Mouse (Mus musculus): Measurements from ENCODE around the gene Olfr1223. TPM values are rescaled to one million over a fixed set of nuclear protein-coding genes. Genes with fewer than 3 reads are reported as not detected.
"Not testable (repeated sequence)": the region's sequence is repeated elsewhere in the genome, so short reads cannot be mapped to it uniquely, and the experiment has no call there.

Olfr1223 gene
- polyA plus RNA-seq (2015; fragmentation: Nextera tagmentation; extraction: Ambion mirVana), result not detected in 2 replicates

DNA sequence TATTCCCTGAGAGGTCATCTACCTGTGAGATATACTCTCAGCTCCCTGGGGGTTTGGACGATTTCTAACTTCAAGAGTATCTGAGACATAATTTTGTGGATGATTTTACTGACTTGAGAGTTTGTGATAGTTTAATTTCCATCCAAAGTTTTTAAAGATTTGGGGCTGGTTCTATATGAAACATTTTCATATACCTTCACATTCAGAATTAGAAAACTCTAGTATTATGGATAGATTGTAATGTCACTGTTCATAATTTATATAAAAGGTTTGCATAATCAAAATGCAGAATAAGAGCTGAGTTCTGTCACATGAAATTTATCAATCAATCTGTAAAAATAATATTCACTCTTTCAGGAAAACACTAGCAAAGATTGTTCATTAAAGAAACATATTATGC lies at the start of gene Olfr1223:
Gene Olfr1223 (minus strand): TSS at position 101 of the 400 bp plus-strand sequence.
- Histone ChIP-seq H3K36me3 (no peaks in the 10 kb centered on the region), H3K9me3 (no peaks in the 10 kb centered on the region), H3K4me2 (no peak within 1 kb of the TSS), H3K27me3 (replicated peaks) (no peaks in the 10 kb centered on the region), H3K4me3 (replicated peaks) (no peak within 1 kb of the TSS), H3K9ac (no peak within 1 kb of the TSS), H3K4me1 (no peaks in the 10 kb centered on the region), H3K27ac (no peak within 1 kb of the TSS)
- WGBS, result 74% methylated on average over 1 of the region's 1 CpGs
- ATAC-seq (ENCODE audit: insufficient read depth, low FRiP score, low read depth), result no peak

DNA sequence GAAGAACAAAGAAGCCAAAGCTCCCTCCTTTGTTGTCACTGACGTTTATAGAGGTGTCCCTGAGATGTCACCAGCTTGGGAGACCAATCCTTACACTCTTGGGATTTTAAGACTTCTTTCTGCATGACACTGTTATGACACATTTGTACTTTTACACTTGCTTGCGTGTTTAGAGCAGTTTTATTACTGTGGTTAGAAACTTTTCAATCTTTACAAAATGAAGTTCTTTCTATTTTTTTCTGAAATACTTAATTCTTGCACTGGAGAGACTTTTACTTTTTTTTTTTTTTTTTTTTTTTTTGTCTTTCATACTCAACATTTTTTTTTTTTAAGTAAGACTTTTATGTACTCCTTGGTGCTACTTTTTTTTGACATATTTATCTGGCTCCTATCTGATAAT lies 48.6 kb upstream of the Olfr1223 start, which contains the start of gene Olfr1226:
Gene Olfr1226 (minus strand): TSS at position 101 of the 400 bp plus-strand sequence.
- Histone ChIP-seq H3K4me3 (replicated peaks) (no peak within 1 kb of the TSS), H3K4me1 (no peaks in the 10 kb centered on the region), H3K27ac (no peak within 1 kb of the TSS), H3K36me3 (no peaks in the 10 kb centered on the region), H3K9ac (no peak within 1 kb of the TSS), H3K4me2 (no peak within 1 kb of the TSS), H3K9me3 (no peaks in the 10 kb centered on the region), H3K27me3 (replicated peaks) (no peaks in the 10 kb centered on the region)
- WGBS, result 64% methylated on average over 2 of the region's 2 CpGs
- no peak for ATAC-seq (ENCODE audit: insufficient read depth, low FRiP score, low read depth)

- no peaks in the 10 kb centered on the region for H3K9me3 ChIP-seq
- no peaks in the 10 kb centered on the region for H3K27me3 ChIP-seq (replicated peaks)
- H3K4me2 ChIP-seq, result no peak overlapping the region
- H3K36me3 ChIP-seq, result no peaks in the 10 kb centered on the region
- no peak overlapping the region for H3K27ac ChIP-seq
- no peak overlapping the region for H3K4me3 ChIP-seq (replicated peaks)
- WGBS, result 65% methylated on average over 3 of the region's 3 CpGs
- no peaks in the 10 kb centered on the region for H3K4me1 ChIP-seq
- no peak for ATAC-seq (ENCODE audit: insufficient read depth, low FRiP score, low read depth)
- no peak overlapping the region for H3K9ac ChIP-seq
Measured at GRCm38 (mm10) chr2:89196325-89196982, 45.1 kb upstream of the Olfr1223 start.

- ATAC-seq (ENCODE audit: insufficient read depth, low FRiP score, low read depth), result no peak
- H3K27ac ChIP-seq, result no peak within 1 kb of the TSS
- no peaks in the 10 kb centered on the region for H3K4me1 ChIP-seq
- H3K4me3 ChIP-seq (replicated peaks), result no peak within 1 kb of the TSS
- no peak within 1 kb of the TSS for H3K4me2 ChIP-seq
- H3K9me3 ChIP-seq, result no peaks in the 10 kb centered on the region
- H3K27me3 ChIP-seq (replicated peaks), result no peaks in the 10 kb centered on the region
- no peaks in the 10 kb centered on the region for H3K36me3 ChIP-seq
- 87% methylated on average over 1 of the region's 1 CpGs for WGBS
- H3K9ac ChIP-seq, result no peak within 1 kb of the TSS
Measured at GRCm38 (mm10) chr2:89174569-89174968, 23.2 kb upstream of the Olfr1223 start, which contains the start of gene Olfr1225. Gene Olfr1225 (minus strand): TSS chr2:89174669.

DNA sequence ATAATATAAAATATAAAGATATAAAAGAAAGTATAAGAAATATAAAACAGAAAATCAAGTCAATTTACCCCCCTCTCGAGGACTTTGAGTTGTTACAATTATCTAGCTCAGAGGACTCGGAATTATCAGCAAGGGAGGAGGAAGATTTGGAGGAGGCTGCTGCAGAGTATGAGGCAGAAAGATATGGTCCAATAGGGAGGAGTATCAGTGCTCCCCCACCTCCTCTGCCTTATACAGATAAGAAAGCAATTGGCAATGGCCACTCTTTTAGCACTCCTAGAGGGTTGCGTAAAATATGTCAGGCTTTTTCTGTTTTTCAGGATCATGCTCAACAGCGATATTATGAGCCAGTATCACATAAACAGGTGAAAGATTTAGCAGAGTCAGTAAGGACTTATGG lies 13.4 kb upstream of the Olfr1223 start:
- WGBS, result 89% methylated on average over 4 of the region's 4 CpGs
- H3K27ac ChIP-seq; H3K4me2 ChIP-seq; H3K36me3 ChIP-seq; H3K9me3 ChIP-seq; H3K4me1 ChIP-seq; H3K9ac ChIP-seq; H3K27me3 ChIP-seq (replicated peaks); ATAC-seq (ENCODE audit: insufficient read depth, low FRiP score, low read depth); H3K4me3 ChIP-seq (replicated peaks): not testable (repeated sequence)

- whole genome bisulfite sequencing, result 92% methylated on average over 8 of the region's 8 CpGs
- not testable (repeated sequence) for H3K4me3 ChIP-seq (replicated peaks); ATAC-seq (ENCODE audit: insufficient read depth, low FRiP score, low read depth); H3K36me3 ChIP-seq; H3K9me3 ChIP-seq; H3K4me1 ChIP-seq; H3K27me3 ChIP-seq (replicated peaks); H3K27ac ChIP-seq; H3K4me2 ChIP-seq; H3K9ac ChIP-seq
Measured at GRCm38 (mm10) chr2:89163991-89164390, 12.6 kb upstream of the Olfr1223 start, which contains the start of gene Olfr1224-ps1. Gene Olfr1224-ps1 (minus strand): TSS chr2:89164091.

- no peak within 1 kb of the TSS for H3K9ac ChIP-seq
- no peaks in the 10 kb centered on the region for H3K36me3 ChIP-seq
- H3K4me2 ChIP-seq, result no peak within 1 kb of the TSS
- no peaks in the 10 kb centered on the region for H3K27me3 ChIP-seq (replicated peaks)
- no peaks in the 10 kb centered on the region for H3K9me3 ChIP-seq
- no peak for ATAC-seq (ENCODE audit: insufficient read depth, low FRiP score, low read depth)
- H3K4me1 ChIP-seq, result no peaks in the 10 kb centered on the region
- no peak within 1 kb of the TSS for H3K4me3 ChIP-seq (replicated peaks)
- WGBS, result 61% methylated on average over 3 of the region's 3 CpGs
- H3K27ac ChIP-seq, result no peak within 1 kb of the TSS
Measured at GRCm38 (mm10) chr2:89132954-89133353, 18.4 kb downstream of the Olfr1223 start, which contains the start of gene Olfr1222. Gene Olfr1222 (minus strand): TSS chr2:89133054.

DNA sequence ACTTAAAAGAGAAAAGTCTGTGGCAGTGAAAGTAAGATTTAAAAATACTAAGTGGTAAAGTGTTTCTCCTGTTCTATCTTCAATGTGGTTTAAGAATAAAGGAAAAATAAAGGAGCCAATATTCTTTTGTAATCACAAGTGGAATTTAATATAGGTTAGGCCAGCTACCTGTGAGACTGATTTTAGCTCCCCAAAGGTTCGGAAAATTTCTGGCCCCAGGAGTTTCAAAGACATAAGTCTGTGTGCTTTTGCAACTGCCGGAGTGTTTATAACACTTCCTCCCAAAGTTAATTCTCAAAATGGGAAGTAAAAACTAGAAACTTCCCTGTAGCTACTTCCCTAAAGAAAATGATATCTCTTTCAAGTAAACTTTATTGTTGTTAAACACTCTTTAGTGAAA lies 34.2 kb downstream of the Olfr1223 start, which contains the start of gene Olfr1221:
Gene Olfr1221 (minus strand): TSS at position 101 of the 400 bp plus-strand sequence.
- H3K4me3 ChIP-seq (replicated peaks), result no peak within 1 kb of the TSS
- ATAC-seq (ENCODE audit: insufficient read depth, low FRiP score, low read depth), result no peak
- no peak within 1 kb of the TSS for H3K9ac ChIP-seq
- H3K9me3 ChIP-seq, result no peaks in the 10 kb centered on the region
- no peaks in the 10 kb centered on the region for H3K4me1 ChIP-seq
- no peaks in the 10 kb centered on the region for H3K36me3 ChIP-seq
- H3K27ac ChIP-seq, result no peak within 1 kb of the TSS
- 74% methylated on average over 2 of the region's 2 CpGs for WGBS
- no peaks in the 10 kb centered on the region for H3K27me3 ChIP-seq (replicated peaks)
- no peak within 1 kb of the TSS for H3K4me2 ChIP-seq

- no peaks in the 10 kb centered on the region for H3K4me1 ChIP-seq
- H3K9me3 ChIP-seq, result no peaks in the 10 kb centered on the region
- no peak for ATAC-seq (ENCODE audit: insufficient read depth, low FRiP score, low read depth)
- no peak within 1 kb of the TSS for H3K4me2 ChIP-seq
- H3K36me3 ChIP-seq, result no peaks in the 10 kb centered on the region
- H3K27ac ChIP-seq, result no peak within 1 kb of the TSS
- H3K4me3 ChIP-seq (replicated peaks), result no peak within 1 kb of the TSS
- 76% methylated on average over 3 of the region's 3 CpGs for WGBS
- no peaks in the 10 kb centered on the region for H3K27me3 ChIP-seq (replicated peaks)
- H3K9ac ChIP-seq, result no peak within 1 kb of the TSS
Measured at GRCm38 (mm10) chr2:89106735-89107134, 44.6 kb downstream of the Olfr1223 start, which contains the start of gene Olfr1220. Gene Olfr1220 (minus strand): TSS chr2:89106835.

DNA sequence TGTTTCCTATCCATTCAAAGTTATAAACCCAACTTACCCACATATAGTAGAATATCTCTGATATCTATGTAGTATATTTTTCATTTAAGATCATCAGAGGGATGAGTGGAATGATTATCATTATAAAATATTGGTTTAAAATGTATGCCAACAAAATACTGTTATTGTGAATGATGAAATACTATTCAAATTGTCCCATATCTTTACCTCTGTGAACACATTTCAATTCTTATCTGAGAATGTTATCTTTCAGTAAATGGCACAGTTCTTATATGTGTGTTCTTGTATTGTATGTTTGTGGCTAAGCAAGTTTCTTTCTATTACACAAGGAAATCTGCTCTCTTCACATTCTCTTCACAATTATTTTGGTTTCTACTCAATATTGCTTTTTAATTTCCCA lies 45.7 kb downstream of the Olfr1223 start:
- ATAC-seq (ENCODE audit: insufficient read depth, low FRiP score, low read depth), result no peak

DNA sequence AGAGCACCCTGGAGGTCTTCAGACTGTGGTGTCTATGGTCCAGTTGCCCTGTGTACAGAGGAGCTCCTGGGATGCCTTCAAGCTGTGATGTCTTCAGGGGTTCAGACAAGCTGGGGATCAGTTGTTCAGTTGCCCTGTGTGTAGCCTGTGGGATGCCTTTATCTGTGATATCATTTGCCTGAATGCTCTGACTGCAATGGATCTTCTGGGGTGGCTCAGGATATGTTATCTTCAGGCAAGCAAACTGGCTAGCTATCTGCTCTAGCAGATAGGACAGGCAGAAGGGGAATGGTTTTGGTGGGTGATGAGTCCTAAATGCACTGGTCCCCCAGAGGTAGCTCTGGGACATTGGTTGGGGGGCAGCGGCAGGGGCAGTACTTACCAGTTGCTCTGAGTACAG lies 57.5 kb downstream of the Olfr1223 start:
- Histone ChIP-seq H3K27me3 (replicated peaks) (no peaks in the 10 kb centered on the region), H3K27ac (no peak overlapping the region), H3K4me2 (no peak overlapping the region), H3K4me1 (no peaks in the 10 kb centered on the region), H3K36me3 (no peaks in the 10 kb centered on the region), H3K9me3 (no peaks in the 10 kb centered on the region), H3K4me3 (replicated peaks) (no peak overlapping the region), H3K9ac (no peak overlapping the region)
- WGBS, result 88% methylated on average over 1 of the region's 1 CpGs
- ATAC-seq (ENCODE audit: insufficient read depth, low FRiP score, low read depth), result no peak

More for the DNA sequence above, 45.7 kb downstream of the Olfr1223 start:
- H3K9me3 ChIP-seq, result no peaks in the 10 kb centered on the region
- no peaks in the 10 kb centered on the region for H3K36me3 ChIP-seq
- H3K4me1 ChIP-seq, result no peaks in the 10 kb centered on the region
- no peak overlapping the region for H3K4me2 ChIP-seq
- H3K4me3 ChIP-seq (replicated peaks), result no peak overlapping the region
- H3K27ac ChIP-seq, result no peak overlapping the region
- H3K27me3 ChIP-seq (replicated peaks), result no peaks in the 10 kb centered on the region
- H3K9ac ChIP-seq, result no peak overlapping the region
